Mouse (Mus musculus): ENCODE results near the gene Ptpn23. TPM values are rescaled to one million over a fixed set of nuclear protein-coding genes. Genes with fewer than 3 reads are reported as not detected.

Gene Ptpn23
- polyA plus RNA-seq, 2 experiments: 2.8 to 4.3 TPM

- Histone ChIP-seq H3K27me3 (ENCODE audit: control insufficient read depth, insufficient read depth, low read length) (no peaks in the 10 kb centered on the region), H3K4me2 (ENCODE audit: low read depth) (no peak overlapping the region), H3K9me3 (ENCODE audit: control insufficient read depth, low read length) (no peaks in the 10 kb centered on the region), H3K27ac (no peak overlapping the region), H3K9ac (replicated peaks) (no peak overlapping the region), H3K36me3 (replicated peaks; ENCODE audit: control insufficient read depth, insufficient read depth, low read depth) (no peaks in the 10 kb centered on the region), H3K4me1 (replicated peaks; ENCODE audit: control insufficient read depth in 2 of 2, insufficient read depth in 2 of 2, low read length in 1 of 2) (peaks cover 3 to 17% of the 10 kb centered on the region in 2 experiments; a peak in 2 of 4 replicates), H3K4me3 (ENCODE audit: insufficient read depth in 1 of 2, low read depth in 2 of 2, low read length in 2 of 2) (no peak overlapping the region)
- DNase-seq (ENCODE audit: low read depth in 3 of 3, low spot score in 3 of 3) (no peak), ATAC-seq (ENCODE audit: insufficient read depth) (no peak)
- TF ChIP-seq CTCF (IDR thresholded peaks at IDR 0.05; ENCODE audit: low read depth): no peak
- TF ChIP-seq EP300 (IDR thresholded peaks at IDR 0.05; ENCODE audit: low read depth): no peak
- WGBS (ENCODE audit: insufficient replicate concordance): 60% methylated on average over 5 of the region's 5 CpGs
These were observed 57.8 kb downstream of the Ptpn23 start for GRCm38 (mm10) chr9:110350188-110350587.

GRCm38 (mm10) chr9:110348899-110349298, 59.1 kb downstream of the Ptpn23 start:
- peaks cover 3 to 17% of the 10 kb centered on the region in 2 experiments; a peak in 2 of 4 replicates for H3K4me1 ChIP-seq (replicated peaks; ENCODE audit: control insufficient read depth in 2 of 2, insufficient read depth in 2 of 2, low read length in 1 of 2)
- no peaks in the 10 kb centered on the region for H3K27me3 ChIP-seq (ENCODE audit: control insufficient read depth, insufficient read depth, low read length)
- no peak for DNase-seq (ENCODE audit: low read depth in 3 of 3, low spot score in 3 of 3)
- H3K36me3 ChIP-seq (replicated peaks; ENCODE audit: control insufficient read depth, insufficient read depth, low read depth): no peaks in the 10 kb centered on the region
- H3K9me3 ChIP-seq (ENCODE audit: control insufficient read depth, low read length): no peaks in the 10 kb centered on the region
- H3K4me2 ChIP-seq (ENCODE audit: low read depth): no peak overlapping the region
- WGBS (ENCODE audit: insufficient replicate concordance): 55% methylated on average over 4 of the region's 4 CpGs
- H3K4me3 ChIP-seq (ENCODE audit: insufficient read depth in 1 of 2, low read depth in 2 of 2, low read length in 2 of 2): no peak overlapping the region
- no peak overlapping the region for H3K27ac ChIP-seq
- ATAC-seq (ENCODE audit: insufficient read depth): no peak
- H3K9ac ChIP-seq (replicated peaks): no peak overlapping the region
- TF ChIP-seq EP300 (IDR thresholded peaks at IDR 0.05; ENCODE audit: low read depth): no peak
- no peak for TF ChIP-seq CTCF (IDR thresholded peaks at IDR 0.05; ENCODE audit: low read depth)

- Histone ChIP-seq H3K4me1 (replicated peaks; ENCODE audit: control insufficient read depth in 2 of 2, insufficient read depth in 2 of 2, low read length in 1 of 2) (peaks cover 0 to 6% of the 10 kb centered on the region in 2 experiments; a peak in 2 of 4 replicates), H3K36me3 (replicated peaks; ENCODE audit: control insufficient read depth, insufficient read depth, low read depth) (no peaks in the 10 kb centered on the region), H3K4me2 (ENCODE audit: low read depth) (peak overlapping the region; percentile 15; the same call in 1 of the 2 replicates), H3K9me3 (ENCODE audit: control insufficient read depth, low read length) (no peaks in the 10 kb centered on the region), H3K27ac (no peak overlapping the region), H3K4me3 (ENCODE audit: insufficient read depth in 1 of 2, low read depth in 2 of 2, low read length in 2 of 2) (no peak overlapping the region), H3K9ac (replicated peaks) (no peak overlapping the region), H3K27me3 (ENCODE audit: control insufficient read depth, insufficient read depth, low read length) (no peaks in the 10 kb centered on the region)
- ATAC-seq (ENCODE audit: insufficient read depth) (no peak), DNase-seq (ENCODE audit: low read depth in 3 of 3, low spot score in 3 of 3) (no peak)
- WGBS (ENCODE audit: insufficient replicate concordance): 59% methylated on average over 7 of the region's 7 CpGs
- TF ChIP-seq CTCF (IDR thresholded peaks at IDR 0.05; ENCODE audit: low read depth) (no peak), EP300 (IDR thresholded peaks at IDR 0.05; ENCODE audit: low read depth) (no peak)
These were observed 62.8 kb downstream of the Ptpn23 start for GRCm38 (mm10) chr9:110345057-110345739.

- Histone ChIP-seq H3K4me2 (ENCODE audit: low read depth) (peak overlapping the region; percentile 9; the same call in 1 of the 2 replicates), H3K9me3 (ENCODE audit: control insufficient read depth, low read length) (no peaks in the 10 kb centered on the region), H3K9ac (replicated peaks) (no peak overlapping the region), H3K27me3 (ENCODE audit: control insufficient read depth, insufficient read depth, low read length) (no peaks in the 10 kb centered on the region), H3K4me1 (replicated peaks; ENCODE audit: control insufficient read depth in 2 of 2, insufficient read depth in 2 of 2, low read length in 1 of 2) (peaks cover 0 to 5% of the 10 kb centered on the region in 2 experiments; a peak in 1 of 4 replicates), H3K36me3 (replicated peaks; ENCODE audit: control insufficient read depth, insufficient read depth, low read depth) (no peaks in the 10 kb centered on the region), H3K4me3 (ENCODE audit: insufficient read depth in 1 of 2, low read depth in 2 of 2, low read length in 2 of 2) (no peak overlapping the region), H3K27ac (no peak overlapping the region)
- ATAC-seq (ENCODE audit: insufficient read depth) (peak; percentile 79), DNase-seq (ENCODE audit: low read depth in 3 of 3, low spot score in 3 of 3) (peak in 1 of 3 experiments; percentile 25)
- 63% methylated on average over 6 of the region's 6 CpGs for WGBS (ENCODE audit: insufficient replicate concordance)
- TF ChIP-seq CTCF (IDR thresholded peaks at IDR 0.05; ENCODE audit: low read depth): no peak
- no peak for TF ChIP-seq EP300 (IDR thresholded peaks at IDR 0.05; ENCODE audit: low read depth)
These were observed 64.2 kb downstream of the Ptpn23 start for GRCm38 (mm10) chr9:110343805-110344204.

- Histone ChIP-seq H3K27ac (no peak overlapping the region), H3K27me3 (ENCODE audit: control insufficient read depth, insufficient read depth, low read length) (no peaks in the 10 kb centered on the region), H3K4me3 (ENCODE audit: insufficient read depth in 1 of 2, low read depth in 2 of 2, low read length in 2 of 2) (no peak overlapping the region), H3K9me3 (ENCODE audit: control insufficient read depth, low read length) (no peaks in the 10 kb centered on the region), H3K4me1 (replicated peaks; ENCODE audit: control insufficient read depth in 2 of 2, insufficient read depth in 2 of 2, low read length in 1 of 2) (peaks cover 0 to 9% of the 10 kb centered on the region in 2 experiments; a peak in 1 of 4 replicates), H3K9ac (replicated peaks) (no peak overlapping the region), H3K36me3 (replicated peaks; ENCODE audit: control insufficient read depth, insufficient read depth, low read depth) (no peaks in the 10 kb centered on the region), H3K4me2 (ENCODE audit: low read depth) (no peak overlapping the region)
- ATAC-seq (ENCODE audit: insufficient read depth): no peak
- no peak for DNase-seq (ENCODE audit: low read depth in 3 of 3, low spot score in 3 of 3)
- 65% methylated on average over 8 of the region's 8 CpGs for WGBS (ENCODE audit: insufficient replicate concordance)
- TF ChIP-seq CTCF (IDR thresholded peaks at IDR 0.05; ENCODE audit: low read depth): no peak
- no peak for TF ChIP-seq EP300 (IDR thresholded peaks at IDR 0.05; ENCODE audit: low read depth)
These were observed 66.0 kb downstream of the Ptpn23 start for GRCm38 (mm10) chr9:110342008-110342407.
